Mouse (Mus musculus) lung, embryonic 16.5 days (tissue): Measurements from ENCODE around the gene Gdf7. TPM values are rescaled to one million over a fixed set of nuclear protein-coding genes. Genes with fewer than 3 reads are reported as not detected.

Source experiments
- ATAC-seq: fragments of 200-750 bp; cut with Nextera tagmentation; 2 replicates; pipeline ENCODE4 v1.8.0; 2017; ENCODE audit warnings: low read depth, mild to moderate bottlenecking, moderate library complexity
- H3K27ac ChIP-seq: fragments of 300-500 bp; sonication (generic); 2 replicates; pipeline ENCODE4 v1.5.1; 2014; ENCODE audit warnings: mild to moderate bottlenecking, control low read depth, low read length
- H3K27me3 ChIP-seq: fragments of 300-500 bp; sonication (generic); 2 replicates; pipeline ENCODE4 v1.6.1; 2014; ENCODE audit warnings: low read depth, low read length, mixed read lengths; ENCODE audit not compliant: control insufficient read depth, insufficient read depth
- H3K36me3 ChIP-seq: fragments of 300-500 bp; sonication (generic); 2 replicates; pipeline ENCODE4 v1.6.1; 2014; ENCODE audit warnings: low read length; ENCODE audit not compliant: control insufficient read depth, insufficient read depth
- H3K4me1 ChIP-seq: fragments of 300-500 bp; sonication (generic); replicated peaks from 2 replicates; pipeline ENCODE4 v1.6.1; 2014; ENCODE audit warnings: low read length, mixed read lengths; ENCODE audit not compliant: control insufficient read depth, insufficient read depth
- H3K4me2 ChIP-seq: fragments of 300-500 bp; sonication (generic); 2 replicates; pipeline ENCODE4 v1.6.1; 2014; ENCODE audit warnings: low read depth, low read length, control low read depth
- H3K4me3 ChIP-seq: fragments of 300-500 bp; sonication (generic); 2 replicates; pipeline ENCODE4 v1.5.1; 2014; ENCODE audit warnings: mild to moderate bottlenecking, low read length, control low read depth
- H3K9ac ChIP-seq: fragments of 300-500 bp; sonication (generic); 2 replicates; pipeline ENCODE4 v1.6.1; 2014; ENCODE audit warnings: low read length, control low read depth
- H3K9me3 ChIP-seq: fragments of 300-500 bp; sonication (generic); 2 replicates; pipeline ENCODE4 v1.6.1; 2016; ENCODE audit warnings: low read length; ENCODE audit not compliant: control insufficient read depth
- WGBS: fragments of 180-500 bp; shearing (Covaris S2); extraction: QIAGEN DNeasy Blood & Tissue Kit; methylation state at CpG from one replicate; pipeline ENCODE4 v1.1.7; 2014; 5-methylcytosine and 5-hydroxymethylcytosine counted together
- polyA plus RNA-seq: library from polyadenylated mRNA; unstranded; fragments of >200 nt; fragmentation: Nextera tagmentation; extraction: Ambion mirVana; gene quantifications from 2 replicates; pipeline ENCODE4 v1.2.1, GENCODE M21; 2015

Gdf7 gene
- polyA plus RNA-seq, 1 experiment from 2014 or later, result not detected

DNA sequence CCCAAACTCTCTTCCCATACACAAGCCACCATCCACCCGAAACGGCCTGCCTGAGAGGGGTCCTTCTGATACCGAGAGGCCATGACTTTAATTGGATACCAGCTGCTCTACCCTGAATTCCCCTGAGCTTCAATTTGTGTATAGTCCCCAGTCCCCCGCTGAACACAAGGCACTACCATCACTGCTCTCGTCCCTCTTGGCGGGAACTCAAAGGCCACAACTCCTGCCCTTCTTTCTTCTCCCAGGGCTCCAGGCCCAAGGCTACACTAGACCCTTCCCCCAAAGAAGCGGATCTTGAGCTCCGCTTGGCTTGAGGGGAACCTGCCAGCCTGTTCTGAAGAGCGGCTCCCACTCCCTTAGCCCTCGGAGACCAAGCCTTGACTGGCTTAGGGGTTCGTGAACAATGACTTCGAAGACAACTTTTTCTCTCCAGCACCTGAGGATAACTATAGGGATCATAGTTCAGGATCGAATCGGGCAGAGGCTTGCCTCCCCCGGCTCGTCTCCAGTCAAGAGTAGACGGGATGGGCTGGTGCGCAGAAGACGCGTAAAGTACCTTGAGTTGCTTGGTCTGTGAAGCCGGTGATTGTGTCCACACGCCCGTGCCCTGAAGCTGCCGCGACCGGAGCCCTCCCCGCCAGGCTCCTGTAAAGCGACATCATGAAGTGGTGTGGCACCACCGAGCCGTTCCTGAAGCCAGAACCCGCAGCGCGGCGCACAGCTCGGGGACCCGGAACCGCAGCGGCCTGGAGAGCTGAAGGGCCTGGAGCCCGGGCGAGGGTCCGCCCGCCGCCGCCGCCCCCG lies 541 bp downstream of the Gdf7 start:
- Histone ChIP-seq H3K9ac (0 out of 2 replicates have a peak overlapping the region, but pooled peaks have one; percentile 0), H3K4me1 (peaks cover 8% of the 10 kb centered on the region), H3K36me3 (no peaks in the 10 kb centered on the region), H3K4me3 (peak overlapping the region; percentile 45), H3K27ac (no peak overlapping the region), H3K9me3 (no peaks in the 10 kb centered on the region), H3K4me2 (peak overlapping the region; percentile 52), H3K27me3 (peaks cover 95% of the 10 kb centered on the region)
- 0 out of 2 replicates have a peak, but pooled peaks have one; percentile 6 for ATAC-seq
- WGBS, result 9% methylated on average over 46 of the region's 46 CpGs

DNA sequence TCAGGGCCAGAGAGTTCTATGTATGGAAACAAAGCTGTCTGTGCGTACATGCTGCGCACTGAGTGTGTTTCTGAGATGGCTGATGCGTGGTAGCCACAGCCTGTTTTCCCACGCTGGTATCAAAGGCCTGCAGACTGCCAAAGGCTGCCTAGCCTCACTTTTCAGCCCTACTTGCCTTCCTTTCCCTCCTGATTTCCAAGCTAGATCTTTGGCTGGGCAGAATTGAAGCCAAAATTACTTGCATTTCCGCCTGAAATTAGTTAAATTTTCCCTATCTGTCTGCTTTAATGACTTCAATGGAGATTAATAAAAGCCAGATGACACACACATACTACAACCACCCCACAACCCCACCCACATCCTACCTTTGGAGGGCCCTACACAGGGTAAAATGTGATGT lies 1.2 kb downstream of the Gdf7 start:
- Histone ChIP-seq H3K4me2 (no peak overlapping the region), H3K9ac (no peak overlapping the region), H3K27me3 (peaks cover 90% of the 10 kb centered on the region), H3K9me3 (no peaks in the 10 kb centered on the region), H3K27ac (no peak overlapping the region), H3K4me1 (peaks cover 8% of the 10 kb centered on the region), H3K4me3 (no peak overlapping the region), H3K36me3 (no peaks in the 10 kb centered on the region)
- WGBS, result 56% methylated on average over 5 of the region's 5 CpGs
- no peak for ATAC-seq

DNA sequence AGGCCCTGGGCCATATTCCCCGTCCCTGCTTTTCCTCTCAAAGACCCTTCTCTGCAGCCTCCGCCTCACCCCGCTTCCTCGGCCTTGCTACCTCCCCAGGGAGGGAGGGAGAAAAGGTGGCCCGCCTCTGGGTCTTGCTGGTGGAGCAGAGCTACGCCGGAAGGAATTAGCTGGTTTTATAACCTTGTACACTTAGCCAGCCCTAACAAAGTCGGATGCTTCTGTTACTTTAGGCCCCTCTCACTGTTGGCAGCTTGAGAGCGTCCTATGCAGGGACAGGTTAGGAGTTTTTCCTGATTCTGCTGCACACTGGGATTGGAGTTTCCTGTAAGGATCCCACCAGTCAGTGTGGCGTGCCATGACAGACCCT lies 1.7 kb downstream of the Gdf7 start:
- no peak overlapping the region for H3K4me2 ChIP-seq
- H3K27ac ChIP-seq, result no peak overlapping the region
- no peaks in the 10 kb centered on the region for H3K36me3 ChIP-seq
- H3K9ac ChIP-seq, result no peak overlapping the region
- peaks cover 86% of the 10 kb centered on the region for H3K27me3 ChIP-seq
- no peak overlapping the region for H3K4me3 ChIP-seq
- peaks cover 8% of the 10 kb centered on the region for H3K4me1 ChIP-seq
- ATAC-seq, result no peak
- 49% methylated on average over 10 of the region's 10 CpGs for whole genome bisulfite sequencing
- no peaks in the 10 kb centered on the region for H3K9me3 ChIP-seq

DNA sequence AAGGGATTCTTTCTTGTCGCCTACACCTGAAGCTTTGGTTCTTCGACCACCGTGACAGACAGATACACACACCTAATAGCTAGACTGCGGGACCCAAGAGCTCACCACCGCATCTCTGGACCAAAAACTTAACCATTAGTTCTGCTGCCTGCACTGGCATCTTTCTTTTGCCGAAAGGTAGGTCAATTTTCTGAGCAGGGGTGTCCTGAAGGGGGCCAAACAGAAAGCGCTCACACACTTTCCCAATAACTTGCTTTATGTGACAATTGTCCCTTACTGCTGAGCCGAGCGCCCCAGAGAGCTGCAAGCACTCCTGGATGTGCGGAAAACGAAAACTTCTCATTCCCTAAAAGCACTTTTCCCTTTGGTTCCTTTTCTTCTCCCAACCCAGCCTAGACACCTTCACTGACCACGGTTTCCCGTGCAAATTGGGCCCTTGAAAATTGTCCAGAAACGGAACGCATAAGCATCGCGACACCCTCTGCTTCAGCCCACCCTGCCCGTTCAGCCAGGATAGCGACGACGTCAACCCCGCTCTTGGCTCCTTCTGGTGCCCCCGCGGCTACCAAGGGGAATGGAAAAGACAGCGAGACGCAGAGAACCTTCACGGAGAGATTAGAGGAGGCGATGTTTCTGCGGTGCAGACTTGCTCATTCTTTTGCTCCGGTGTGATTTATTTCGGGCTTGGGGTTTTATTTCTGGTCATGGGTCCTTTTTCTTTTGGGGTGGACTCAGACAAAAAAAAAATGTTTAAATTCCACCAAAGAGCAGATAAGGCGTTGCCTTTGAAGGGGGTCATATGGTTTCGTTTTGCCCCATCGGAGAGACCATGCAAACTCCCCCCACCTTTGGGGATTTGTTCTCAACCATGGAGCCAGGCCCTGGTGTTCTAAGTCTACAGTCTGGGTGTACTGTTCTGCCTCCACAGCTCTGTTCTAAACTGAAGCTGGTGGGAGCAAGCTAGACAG lies 2.3 kb downstream of the Gdf7 start:
- Histone ChIP-seq H3K9me3 (no peaks in the 10 kb centered on the region), H3K4me1 (peaks cover 8% of the 10 kb centered on the region), H3K4me2 (no peak overlapping the region), H3K9ac (no peak overlapping the region), H3K4me3 (peak overlapping the region; percentile 4; the same call in 1 of the 2 replicates), H3K27me3 (peaks cover 81% of the 10 kb centered on the region), H3K36me3 (no peaks in the 10 kb centered on the region), H3K27ac (no peak overlapping the region)
- WGBS, result 11% methylated on average over 34 of the region's 34 CpGs
- ATAC-seq, result no peak

DNA sequence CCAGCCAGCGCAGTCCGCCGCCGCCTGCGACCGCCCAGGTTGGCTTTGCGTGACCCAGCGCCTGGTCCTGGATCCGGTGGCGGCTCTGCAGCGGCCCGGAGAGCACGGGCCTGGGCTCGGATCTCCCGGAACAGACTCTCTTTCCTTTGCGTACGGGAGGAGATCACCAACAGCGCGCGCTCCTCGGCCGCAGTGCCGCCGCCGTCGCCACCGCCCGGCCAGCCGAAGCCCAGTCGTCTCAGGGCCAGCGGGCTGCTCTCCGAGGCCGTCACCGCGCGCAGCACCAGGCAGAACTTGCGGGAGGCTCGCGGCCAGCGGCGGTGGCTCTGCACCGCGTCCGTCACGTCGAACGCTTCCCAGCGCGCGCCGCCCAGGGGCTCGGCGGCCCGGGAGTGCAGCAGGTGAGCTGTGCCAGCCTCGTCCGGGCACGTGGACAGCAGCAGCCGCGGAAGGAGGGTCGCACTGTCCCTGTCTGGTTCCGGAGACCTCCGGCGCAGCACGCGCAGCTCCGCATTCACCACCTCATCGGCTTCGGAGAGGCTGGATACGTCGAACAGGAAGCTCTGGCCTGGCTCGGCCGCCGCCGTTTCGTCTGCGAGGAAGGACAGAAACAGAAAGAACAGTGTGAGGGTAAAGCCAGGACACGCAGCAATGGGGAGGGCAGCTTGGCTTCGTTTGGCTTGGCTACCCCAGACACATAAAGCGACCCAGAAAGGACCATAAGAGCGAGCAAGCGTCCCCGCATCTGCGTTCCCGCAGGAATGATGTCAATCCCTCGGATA lies 3.2 kb downstream of the Gdf7 start:
- Histone ChIP-seq H3K27ac (no peak overlapping the region), H3K4me2 (peak overlapping the region; percentile 59), H3K36me3 (no peaks in the 10 kb centered on the region), H3K4me1 (peaks cover 8% of the 10 kb centered on the region), H3K4me3 (peak overlapping the region; percentile 44), H3K9me3 (no peaks in the 10 kb centered on the region), H3K27me3 (peaks cover 73% of the 10 kb centered on the region), H3K9ac (0 out of 2 replicates have a peak overlapping the region, but pooled peaks have one; percentile 23)
- no peak for ATAC-seq
- WGBS, result 3% methylated on average over 69 of the region's 85 CpGs

DNA sequence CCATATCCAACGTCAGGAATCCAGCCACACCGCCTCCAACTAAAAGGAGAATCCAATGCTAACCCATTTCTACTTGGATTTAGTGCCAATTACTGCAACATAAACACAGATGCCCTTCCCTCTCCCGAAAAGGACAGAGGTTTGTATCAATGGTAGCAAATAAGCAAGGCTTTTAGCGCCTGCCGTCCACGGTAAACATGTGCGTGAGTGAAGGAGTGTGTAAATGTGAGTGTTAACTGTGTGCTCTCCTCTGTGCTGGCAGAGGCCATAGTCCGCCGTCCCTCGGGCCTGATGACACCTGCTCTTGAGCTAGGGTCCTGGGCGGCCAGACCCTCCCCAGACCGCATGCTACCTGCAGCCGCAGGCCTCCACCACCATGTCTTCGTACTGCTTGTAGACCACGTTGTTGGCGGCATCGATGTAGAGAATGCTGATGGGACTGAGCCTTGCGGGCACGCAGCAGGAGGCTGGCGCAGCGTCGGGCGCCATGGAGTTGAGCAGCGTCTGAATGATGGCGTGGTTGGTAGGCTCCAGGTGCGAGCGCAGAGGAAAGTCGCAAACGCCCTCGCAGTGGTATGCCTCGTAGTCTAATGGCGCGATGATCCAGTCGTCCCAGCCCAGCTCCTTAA lies 4.1 kb downstream of the Gdf7 start:
- ATAC-seq, result no peak
- Histone ChIP-seq H3K9me3 (no peaks in the 10 kb centered on the region), H3K9ac (0 out of 2 replicates have a peak overlapping the region, but pooled peaks have one; percentile 23), H3K27me3 (peaks cover 65% of the 10 kb centered on the region), H3K4me1 (peaks cover 8% of the 10 kb centered on the region), H3K4me2 (peak overlapping the region; percentile 59), H3K27ac (no peak overlapping the region), H3K36me3 (no peaks in the 10 kb centered on the region), H3K4me3 (peak overlapping the region; percentile 44)
- WGBS, result 7% methylated on average over 34 of the region's 34 CpGs

DNA sequence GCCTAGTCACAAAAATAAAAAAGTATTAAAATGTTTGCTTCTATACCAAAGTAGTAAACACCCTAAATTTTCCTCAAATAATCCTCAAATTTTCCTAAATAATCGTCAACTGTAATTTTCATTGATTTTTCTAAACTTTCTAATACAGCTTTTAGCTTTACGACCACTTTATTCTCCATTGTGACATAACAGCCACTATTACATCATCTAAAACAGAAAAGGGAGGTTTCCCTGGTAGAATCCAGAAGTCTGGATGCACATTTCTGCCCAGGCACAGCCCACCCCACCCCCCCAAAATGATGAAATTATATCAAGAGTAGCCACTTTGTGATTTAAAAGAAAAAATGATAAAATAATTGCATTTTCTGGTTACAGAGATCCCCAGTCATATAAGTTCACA lies 5.6 kb downstream of the Gdf7 start:
- Histone ChIP-seq H3K4me1 (peaks cover 5% of the 10 kb centered on the region), H3K9ac (no peak overlapping the region), H3K36me3 (no peaks in the 10 kb centered on the region), H3K4me3 (no peak overlapping the region), H3K27me3 (peaks cover 49% of the 10 kb centered on the region), H3K9me3 (no peaks in the 10 kb centered on the region), H3K27ac (no peak overlapping the region), H3K4me2 (no peak overlapping the region)
- ATAC-seq, result no peak
- 83% methylated on average over 2 of the region's 2 CpGs for WGBS

DNA sequence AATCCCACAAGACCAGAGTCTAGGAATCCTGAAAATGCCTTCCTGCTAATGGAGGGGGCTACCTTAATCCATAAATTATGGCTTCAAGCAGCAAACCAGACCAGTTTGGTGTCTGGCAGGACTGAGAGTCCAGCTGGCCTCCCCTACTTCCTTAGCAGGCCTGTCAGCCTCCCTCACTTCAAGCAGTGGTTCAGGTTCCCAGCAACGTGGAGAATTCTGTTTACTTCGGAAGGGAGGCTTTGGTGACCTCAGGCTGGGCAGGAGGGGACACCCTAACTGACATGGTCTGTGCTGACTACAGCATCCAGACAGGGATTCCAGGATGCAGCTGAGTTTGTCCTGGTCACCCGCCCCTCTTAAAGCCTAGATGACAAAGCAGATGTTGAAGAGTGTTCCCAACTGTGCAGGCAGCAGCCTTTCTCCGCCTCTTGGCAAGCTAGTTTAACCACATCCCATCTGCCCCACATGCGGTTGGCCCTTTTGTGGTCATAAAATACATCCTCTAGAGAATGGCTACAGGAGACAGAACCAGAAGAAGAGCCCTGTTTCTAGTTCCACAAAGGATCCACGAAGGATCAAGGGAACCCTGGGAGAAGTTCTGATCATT lies 6.3 kb downstream of the Gdf7 start:
- ATAC-seq, result peak; percentile 78
- H3K27me3 ChIP-seq, result peaks cover 42% of the 10 kb centered on the region

More for the DNA sequence above, 6.3 kb downstream of the Gdf7 start:
- Histone ChIP-seq H3K9ac (no peak overlapping the region), H3K4me2 (no peak overlapping the region), H3K36me3 (no peaks in the 10 kb centered on the region), H3K4me3 (no peak overlapping the region), H3K27ac (no peak overlapping the region), H3K9me3 (no peaks in the 10 kb centered on the region), H3K4me1 (peaks cover 5% of the 10 kb centered on the region)
- WGBS, result 31% methylated on average over 6 of the region's 6 CpGs
